Mouse (Mus musculus) embryonic stem cell, embryonic (primary cell): ENCODE measurements around the gene Vegfd.

Experiments
- CTCF ChIA-PET, 4 experiments: fragments of 300-600 bp in 2 of 4; fragments of 350-600 bp in 2 of 4; sonication (Branson Sonifier 250); formaldehyde crosslinking; loops; one replicate each; lab custom pipeline; 2022; ENCODE audit warnings: inconsistent platforms in 2 of 4; lab: Charles Lee
- POLR2A ChIA-PET, 4 experiments: fragments of 300-600 bp in 2 of 4; fragments of 350-600 bp in 2 of 4; sonication (Branson Sonifier 250); formaldehyde crosslinking; loops; one replicate each; lab custom pipeline; 2022; ENCODE audit warnings: antibody characterized with exemption in 4 of 4, inconsistent platforms in 1 of 4; lab: Charles Lee

The Vegfd gene

GRCm38 (mm10) chrX:164445601-164446000, 72.4 kb downstream of the Vegfd start:
- POLR2A ChIA-PET: interaction anchor here in 3 of 4 experiments (0.6 to 2.0 kb wide), 14 partner anchors 10 to 369 kb away, joined by 3 to 6 read pairs (median 3); partner anchors contain the start of genes Siah1b (in 3 of the 3) and Piga (in 1 of the 3)
- CTCF ChIA-PET: interaction anchor here (0.5 to 1.4 kb wide), 8 partner anchors 10 to 369 kb away, joined by 3 to 8 read pairs (median 4); partner anchors contain the start of gene Siah1b (in 1 of the 4)

- POLR2A ChIA-PET: interaction anchor here in 3 of 4 experiments (0.6 to 2.0 kb wide), 14 partner anchors 11 to 371 kb away, joined by 3 to 9 read pairs (median 3); partner anchors contain the start of genes Siah1b (in 3 of the 3) and Piga (in 1 of the 3)
- CTCF ChIA-PET: interaction anchor here (0.5 to 1.4 kb wide), 11 partner anchors 10 to 370 kb away, joined by 3 to 8 read pairs (median 4); partner anchors contain the start of gene Siah1b (in 1 of the 4)
Observed at GRCm38 (mm10) chrX:164446106-164446551, 73.0 kb downstream of the Vegfd start.

- ChIA-PET CTCF (interaction anchor here in 3 of 4 experiments (0.5 to 1.4 kb wide), 9 partner anchors 11 to 371 kb away, joined by 3 to 7 read pairs (median 4); partner anchors contain the start of gene Siah1b (in 1 of the 3)), POLR2A (interaction anchor here in 2 of 4 experiments (1.0 to 2.0 kb wide), 4 partner anchors 12 to 371 kb away, joined by 3 to 9 read pairs (median 5); partner anchors contain the start of gene Siah1b (in 1 of the 2))
Observed at GRCm38 (mm10) chrX:164446835-164447681, 73.9 kb downstream of the Vegfd start.

- POLR2A ChIA-PET: interaction anchor here in 1 of 4 experiments (0.8 kb wide), 1 partner anchor 288 kb away, joined by 3 read pairs; no protein-coding TSS in a partner anchor
- CTCF ChIA-PET: interaction anchor here in 2 of 4 experiments (0.6 to 1.0 kb wide), 2 partner anchors 46 to 270 kb away, joined by 3 to 6 read pairs; no protein-coding TSS in a partner anchor
Observed at GRCm38 (mm10) chrX:164447682-164448071, 74.5 kb downstream of the Vegfd start.

- CTCF ChIA-PET: interaction anchor here (0.6 to 1.0 kb wide), 23 partner anchors 10 to 1824 kb away, joined by 3 to 22 read pairs (median 5); partner anchors contain the start of gene Vegfd (in 1 of the 4)
- POLR2A ChIA-PET: interaction anchor here in 3 of 4 experiments (0.6 to 1.2 kb wide), 6 partner anchors 33 to 1269 kb away, joined by 3 to 6 read pairs (median 4); partner anchors contain the start of gene Siah1b (in 1 of the 3)
Observed at GRCm38 (mm10) chrX:164449201-164449600, 76.0 kb downstream of the Vegfd start.
